Mouse (Mus musculus) kidney, postnatal 36 days (tissue): ENCODE data around the gene Atp2c1.

Source experiments
- DNase-seq, 2 experiments: peaks; one replicate each; pipeline ENCODE4 v3.0.0; 2021 to 2022; ENCODE audit warnings: mixed read lengths in 2 of 2

Atp2c1 gene

DNA sequence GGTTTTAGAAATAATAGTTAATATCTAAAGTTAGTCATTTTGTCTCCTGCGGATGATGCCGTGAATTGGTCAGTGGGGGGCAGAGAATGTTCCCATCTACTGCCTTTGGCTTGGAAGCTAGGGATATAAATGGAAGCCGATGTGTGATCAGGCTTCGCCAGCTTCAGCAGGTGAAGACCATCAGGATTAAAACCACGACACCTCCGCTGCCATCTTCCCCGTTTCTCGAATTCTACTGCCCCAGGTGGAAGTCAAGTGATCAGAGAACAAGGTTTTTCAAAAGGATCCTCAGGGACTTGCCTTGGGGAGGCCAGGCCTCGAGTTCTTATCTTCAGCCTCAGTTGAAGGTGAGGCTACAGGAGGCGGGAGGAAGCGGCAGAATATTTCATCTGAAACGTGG is at the start of gene Atp2c1:
TSS of gene Atp2c1 (minus strand) at position 101 of the 400 bp plus-strand sequence.
- DNase-seq = no peak

GRCm38 (mm10) chr9:105557452-105557851 is 30.3 kb upstream of the Atp2c1 start:
- DNase-seq = no peak

- DNase-seq = peak; percentile 29 to 46
Observed at GRCm38 (mm10) chr9:105556141-105556735, 29.1 kb upstream of the Atp2c1 start.

DNA sequence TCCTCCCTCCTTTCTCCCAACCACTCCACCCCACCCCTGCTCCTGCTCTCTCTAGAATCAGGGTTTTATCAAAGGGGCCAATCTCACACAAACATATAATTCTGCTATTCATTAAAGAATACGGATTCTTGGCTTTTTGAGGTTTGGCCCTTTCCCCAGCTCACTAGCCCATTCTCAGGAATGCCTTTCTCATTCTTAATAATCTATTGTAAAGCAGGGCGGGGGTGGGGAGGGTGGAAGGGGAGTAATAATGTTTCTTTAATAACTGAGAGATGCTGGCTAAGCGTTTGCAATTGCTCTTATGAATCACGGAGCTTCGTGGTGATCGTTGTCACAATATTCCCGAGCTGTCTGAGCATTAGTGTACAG is 27.3 kb upstream of the Atp2c1 start:
- no peak for DNase-seq

DNA sequence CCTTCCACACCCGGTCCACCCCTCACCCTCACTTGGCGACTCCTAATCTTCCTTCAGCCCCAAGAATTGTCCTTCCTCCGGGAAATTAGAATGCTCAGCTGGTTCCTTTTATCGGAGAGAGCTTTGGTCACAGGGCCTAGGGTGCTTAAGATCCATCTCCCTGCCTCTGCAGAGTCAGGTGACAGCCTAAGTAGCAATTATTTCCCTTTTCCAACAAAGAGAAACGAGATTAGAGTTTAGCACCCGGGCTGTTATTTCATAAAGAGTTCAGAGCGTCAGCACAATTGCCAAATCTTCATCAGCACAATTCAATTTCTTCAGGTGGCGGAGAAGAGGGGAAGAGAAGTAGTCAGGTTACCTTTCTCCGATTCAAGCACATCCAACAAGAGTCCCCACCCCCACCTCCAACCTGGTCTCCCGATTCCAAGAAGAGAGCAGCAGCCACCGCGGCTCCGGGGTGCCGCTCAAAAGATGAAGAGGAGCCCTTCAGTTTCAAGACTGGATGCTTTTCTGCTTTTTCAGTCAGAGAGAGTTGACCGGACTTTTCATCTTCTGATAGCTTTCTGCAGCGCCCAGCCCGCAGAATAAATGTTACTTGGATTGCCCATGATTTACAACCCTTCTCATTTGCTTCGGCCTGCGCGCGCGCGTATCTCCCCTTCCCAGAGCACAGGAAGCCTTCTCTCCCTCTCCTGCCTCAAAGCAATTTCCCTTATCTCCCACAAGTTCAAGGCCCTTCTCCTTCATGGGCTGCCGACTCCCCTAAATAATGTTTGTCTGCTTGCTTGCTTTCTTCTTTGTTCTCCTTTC is 26.7 kb upstream of the Atp2c1 start:
- DNase-seq = no peak

GRCm38 (mm10) chr9:105551407-105551806 is 24.3 kb upstream of the Atp2c1 start:
- DNase-seq = no peak

DNA sequence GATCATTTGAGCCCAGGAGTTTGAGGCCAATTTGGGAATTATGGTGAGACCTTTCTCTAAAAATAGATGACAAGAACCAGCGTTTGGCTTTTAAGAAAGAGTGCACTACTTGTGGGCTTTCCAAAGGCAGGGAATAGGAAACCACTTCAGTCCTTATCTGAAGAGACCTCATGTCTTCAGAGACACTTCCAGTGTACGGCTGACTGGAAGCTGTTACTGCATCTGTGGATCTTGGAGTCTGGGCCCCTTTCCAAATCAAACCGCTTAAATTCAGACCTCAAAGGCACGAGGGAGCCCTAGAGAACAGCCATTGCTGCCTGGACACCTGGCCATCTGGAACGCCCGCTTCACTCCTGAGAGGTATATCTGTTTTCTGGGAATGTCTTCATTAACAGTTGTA is 22.0 kb upstream of the Atp2c1 start:
- DNase-seq = peak; percentile 17 to 20

- no peak for DNase-seq
Observed at GRCm38 (mm10) chr9:105544013-105544750, 17.1 kb upstream of the Atp2c1 start.

- no peak for DNase-seq
Observed at GRCm38 (mm10) chr9:105537473-105537872, 10.4 kb upstream of the Atp2c1 start.

DNA sequence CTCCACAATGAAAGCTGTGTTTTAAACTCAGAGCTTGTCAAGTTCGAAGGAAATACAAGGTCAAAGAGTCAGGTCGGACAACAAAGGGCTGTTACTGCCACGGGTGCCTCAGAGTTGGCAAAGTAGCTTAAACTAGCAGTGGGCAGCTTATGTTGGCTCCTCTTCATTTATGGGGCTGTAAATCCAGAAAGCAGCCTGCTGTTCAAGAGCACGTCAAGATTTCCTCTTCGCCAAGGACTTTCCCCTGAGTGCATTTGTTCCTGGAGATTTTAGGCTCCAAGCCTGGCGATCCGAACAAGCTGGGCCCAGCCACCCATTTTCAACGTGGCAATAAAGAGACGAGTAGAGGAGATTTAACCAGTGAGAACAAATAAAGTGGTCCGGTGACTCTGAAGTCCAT is 9.8 kb upstream of the Atp2c1 start:
- DNase-seq = peak in 1 of 2 experiments; percentile 3

GRCm38 (mm10) chr9:105525355-105525754 is 1.8 kb downstream of the Atp2c1 start:
- no peak for DNase-seq

DNA sequence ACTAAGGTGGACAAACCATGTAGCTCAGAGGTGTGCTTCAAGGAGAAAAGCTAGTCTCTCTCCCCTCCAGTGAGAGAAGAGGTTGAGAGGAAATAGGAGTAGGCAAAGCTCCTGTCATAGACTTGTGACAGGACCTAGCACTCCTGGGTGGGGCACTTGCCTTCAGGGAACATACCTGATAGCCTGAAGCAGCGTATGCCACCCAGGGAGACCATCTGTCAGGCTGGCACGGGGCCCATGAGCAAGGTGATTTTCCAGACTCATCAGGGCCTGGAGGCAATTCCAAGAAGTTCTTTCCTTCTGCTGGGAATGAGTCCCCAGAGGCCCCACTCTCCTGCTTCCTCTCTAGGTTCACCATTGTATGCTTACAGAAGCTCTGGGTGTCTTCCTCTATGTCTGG is 4.1 kb downstream of the Atp2c1 start:
- no peak for DNase-seq

GRCm38 (mm10) chr9:105522063-105522462 is 5.1 kb downstream of the Atp2c1 start:
- no peak for DNase-seq

- peak; percentile 18 to 25 for DNase-seq
Observed at GRCm38 (mm10) chr9:105520776-105521552, 6.2 kb downstream of the Atp2c1 start.

DNA sequence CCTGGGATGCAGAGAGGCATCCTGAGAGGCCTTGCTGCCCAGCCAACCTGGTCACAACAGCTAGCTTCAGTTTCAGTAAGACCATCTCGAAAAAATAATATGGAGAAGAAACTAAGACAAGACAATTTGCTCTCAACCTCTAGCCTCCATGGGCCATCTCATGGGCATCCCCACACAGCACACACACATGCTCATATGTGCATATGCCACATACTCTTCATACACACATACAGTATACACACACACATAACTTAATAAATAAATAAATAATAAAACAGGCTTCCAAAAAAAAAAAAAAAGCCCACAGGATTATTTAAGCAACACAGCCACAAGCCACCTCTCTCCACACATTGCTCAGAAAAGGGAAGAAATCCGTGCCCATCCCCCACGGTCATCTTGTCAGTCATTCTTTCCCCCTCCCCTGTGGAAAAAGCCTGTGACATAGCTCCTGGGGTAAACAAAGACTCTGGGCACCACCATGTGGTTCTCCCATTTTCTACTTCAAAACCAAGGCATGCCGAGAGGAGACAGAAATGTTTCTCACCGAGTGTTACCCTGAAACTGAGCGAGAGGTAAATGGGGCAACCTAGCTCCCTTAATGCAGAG is 7.7 kb downstream of the Atp2c1 start:
- peak in 1 of 2 experiments; percentile 13 for DNase-seq

- no peak for DNase-seq
Observed at GRCm38 (mm10) chr9:105503690-105504089, 23.4 kb downstream of the Atp2c1 start.

DNA sequence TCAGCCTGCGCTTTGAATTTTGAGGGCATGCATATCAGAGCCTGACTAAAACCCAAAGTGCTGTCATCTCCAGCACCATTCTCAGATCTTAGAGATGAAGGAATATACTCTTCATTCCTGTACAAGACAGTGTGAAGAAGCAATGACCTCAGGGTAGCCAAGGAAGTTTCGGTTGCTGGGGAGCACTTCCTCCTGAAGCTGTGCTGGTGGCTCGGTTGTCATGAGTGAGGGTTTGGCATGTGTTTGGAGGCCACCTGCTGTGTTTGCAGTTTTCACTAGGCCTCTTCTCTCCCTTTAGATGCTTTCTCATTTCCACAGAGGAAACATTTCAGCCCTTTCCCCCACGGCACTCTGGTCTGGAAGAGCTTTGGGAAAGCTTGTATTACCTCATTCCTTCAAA is 24.7 kb downstream of the Atp2c1 start:
- DNase-seq = no peak

GRCm38 (mm10) chr9:105495316-105496174 is 31.6 kb downstream of the Atp2c1 start:
- peak; percentile 63 to 66 for DNase-seq

DNA sequence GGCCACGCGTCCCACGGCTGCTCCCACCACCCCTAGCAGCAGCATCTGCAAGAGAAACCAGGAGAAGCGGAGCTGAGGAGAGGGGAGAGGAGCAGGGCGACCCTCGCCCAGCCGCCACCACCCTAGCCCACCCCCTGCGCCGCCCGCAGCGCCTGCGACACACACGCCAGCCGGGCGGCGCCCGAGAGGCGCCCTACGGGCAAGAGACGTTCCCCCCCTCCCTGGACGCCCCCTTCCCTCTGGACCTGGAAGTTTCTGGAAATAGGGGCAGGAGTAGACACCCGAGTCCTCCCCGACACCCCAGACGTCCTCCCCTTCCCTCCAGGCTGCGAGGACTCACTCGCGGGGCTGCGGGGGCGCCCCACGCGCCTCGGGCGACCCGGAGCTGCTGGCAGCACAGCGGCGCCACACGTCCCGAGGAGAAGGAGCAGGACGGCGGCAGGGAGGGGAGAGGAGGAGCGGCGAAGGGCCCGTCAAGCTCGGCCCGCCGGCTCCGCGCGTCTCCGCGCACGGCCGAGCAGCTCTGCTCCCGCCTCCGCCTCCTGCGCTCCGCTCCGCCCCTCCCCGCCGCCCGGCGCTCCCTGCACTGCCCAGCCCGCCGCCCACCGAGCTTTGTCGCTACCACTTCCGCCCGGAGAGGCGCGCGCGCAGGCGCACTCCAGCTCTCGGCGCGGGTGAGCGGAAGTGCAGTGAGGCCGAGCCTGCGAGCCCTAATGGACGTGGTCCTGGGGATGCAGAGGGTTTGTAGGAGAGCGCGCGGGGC is 32.4 kb downstream of the Atp2c1 start:
- DNase-seq = peak; percentile 97 to 98

- DNase-seq = no peak
Observed at GRCm38 (mm10) chr9:105492744-105493143, 34.4 kb downstream of the Atp2c1 start.

GRCm38 (mm10) chr9:105488363-105488762 is 38.8 kb downstream of the Atp2c1 start:
- no peak for DNase-seq
